Mouse (Mus musculus) central nervous system, embryonic 18 days (tissue): Measurements from ENCODE around the gene Cd276. TPM values are rescaled to one million over a fixed set of nuclear protein-coding genes. Genes with fewer than 3 reads are reported as not detected.

Experiments used
- polyA plus RNA-seq: library from polyadenylated mRNA; depleted of rRNA; stranded (reverse); fragments of >200 nt; gene quantifications from 2 replicates; pipeline ENCODE4 v1.2.3, GENCODE M21; 2012; rRNA removed

Gene Cd276
- polyA plus RNA-seq: 23.1 and 27.6 TPM in 2 replicates

GRCm38 (mm10) chr9:58554908-58555684 is at the start of gene Cd276:
Cd276 (minus strand) TSS chr9:58555437.

GRCm38 (mm10) chr9:58581958-58582540 is 26.8 kb upstream of the Cd276 start, which contains the start of gene Nptn:
Nptn (plus strand) TSS chr9:58582240.

GRCm38 (mm10) chr9:58487851-58488801 is 67.1 kb downstream of the Cd276 start, which contains the start of gene Insyn1:
Insyn1 (plus strand) TSS chr9:58488603.

Other genes starting within 250 kb of the Cd276 start
- 7.4 and 9.7 TPM in 2 replicates for gene Loxl1, start 242.3 kb downstream of the Cd276 start, polyA plus RNA-seq
- gene Tbc1d21, start 185.0 kb downstream of the Cd276 start, polyA plus RNA-seq: not detected in 2 replicates
- 49.3 and 49.5 TPM in 2 replicates for gene Insyn1, start 66.8 kb downstream of the Cd276 start, polyA plus RNA-seq
- 563 and 583 TPM in 2 replicates for gene Nptn, start 26.8 kb upstream of the Cd276 start, polyA plus RNA-seq
- 1.1 and 1.3 TPM in 2 replicates for gene Rec114, start 188.5 kb upstream of the Cd276 start, polyA plus RNA-seq